Mouse (Mus musculus): ENCODE data around the gene Stxbp5. TPM values are rescaled to one million over a fixed set of nuclear protein-coding genes. Genes with fewer than 3 reads are reported as not detected.

The Stxbp5 gene
- 3.2 and 4.9 TPM in 2 replicates for polyA plus RNA-seq (2016; fragmentation: Nextera tagmentation; extraction: Ambion mirVana)

- 0% methylated on average over 52 of the region's 52 CpGs for WGBS
Observed at GRCm38 (mm10) chr10:9901071-9901696, at the start of gene Stxbp5. Gene Stxbp5 (minus strand): TSS chr10:9901079.

GRCm38 (mm10) chr10:9912395-9912794 is 11.5 kb upstream of the Stxbp5 start:
- WGBS = 87% methylated on average over 5 of the region's 5 CpGs
- no peak for DNase-seq (ENCODE audit: low spot score)
- no peaks in the 10 kb centered on the region for H3K36me3 ChIP-seq
- H3K4me1 ChIP-seq = no peaks in the 10 kb centered on the region
- no peaks in the 10 kb centered on the region for H3K9me3 ChIP-seq
- H3K4me3 ChIP-seq = no peak overlapping the region
- H3K27me3 ChIP-seq (ENCODE audit: insufficient read depth, poor library complexity, severe bottlenecking) = no peaks in the 10 kb centered on the region
- no peak overlapping the region for H3K27ac ChIP-seq

More at GRCm38 (mm10) chr10:9901071-9901696, at the start of gene Stxbp5:
- Histone ChIP-seq H3K27ac (peak within 1 kb of the TSS; percentile 98), H3K36me3 (no peaks in the 10 kb centered on the region), H3K4me1 (no peaks in the 10 kb centered on the region), H3K27me3 (ENCODE audit: insufficient read depth, poor library complexity, severe bottlenecking) (no peaks in the 10 kb centered on the region), H3K9me3 (no peaks in the 10 kb centered on the region), H3K4me3 (peak within 1 kb of the TSS; percentile 94)
- peak; percentile 87 for DNase-seq (ENCODE audit: low spot score)

GRCm38 (mm10) chr10:9907919-9908502 is 7.1 kb upstream of the Stxbp5 start:
- no peaks in the 10 kb centered on the region for H3K4me1 ChIP-seq
- WGBS = 79% methylated on average over 8 of the region's 8 CpGs
- no peak overlapping the region for H3K4me3 ChIP-seq
- H3K27me3 ChIP-seq (ENCODE audit: insufficient read depth, poor library complexity, severe bottlenecking) = no peaks in the 10 kb centered on the region
- DNase-seq (ENCODE audit: low spot score) = no peak
- no peaks in the 10 kb centered on the region for H3K36me3 ChIP-seq
- no peak overlapping the region for H3K27ac ChIP-seq
- H3K9me3 ChIP-seq = no peaks in the 10 kb centered on the region

- no peaks in the 10 kb centered on the region for H3K4me1 ChIP-seq
- WGBS = 83% methylated on average over 2 of the region's 2 CpGs
- no peak for DNase-seq (ENCODE audit: low spot score)
- no peak overlapping the region for H3K27ac ChIP-seq
- no peaks in the 10 kb centered on the region for H3K27me3 ChIP-seq (ENCODE audit: insufficient read depth, poor library complexity, severe bottlenecking)
- H3K4me3 ChIP-seq = no peak overlapping the region
- no peaks in the 10 kb centered on the region for H3K9me3 ChIP-seq
- H3K36me3 ChIP-seq = no peaks in the 10 kb centered on the region
Observed at GRCm38 (mm10) chr10:9907519-9907918, 6.6 kb upstream of the Stxbp5 start.

GRCm38 (mm10) chr10:9906185-9906584 is 5.3 kb upstream of the Stxbp5 start:
- Histone ChIP-seq H3K9me3 (no peaks in the 10 kb centered on the region), H3K4me3 (no peak overlapping the region), H3K27ac (no peak overlapping the region), H3K36me3 (no peaks in the 10 kb centered on the region), H3K27me3 (ENCODE audit: insufficient read depth, poor library complexity, severe bottlenecking) (no peaks in the 10 kb centered on the region), H3K4me1 (no peaks in the 10 kb centered on the region)
- no peak for DNase-seq (ENCODE audit: low spot score)
- 69% methylated on average over 3 of the region's 3 CpGs for WGBS

- Histone ChIP-seq H3K4me1 (no peaks in the 10 kb centered on the region), H3K27ac (peak overlapping the region; percentile 98), H3K36me3 (no peaks in the 10 kb centered on the region), H3K27me3 (ENCODE audit: insufficient read depth, poor library complexity, severe bottlenecking) (no peaks in the 10 kb centered on the region), H3K9me3 (no peaks in the 10 kb centered on the region), H3K4me3 (peak overlapping the region; percentile 94)
- under 1% methylated on average over 16 of the region's 16 CpGs for WGBS
- DNase-seq (ENCODE audit: low spot score) = peak; percentile 94
Observed at GRCm38 (mm10) chr10:9901697-9902239, 889 bp upstream of the Stxbp5 start.

- peak; percentile 87 for DNase-seq (ENCODE audit: low spot score)
- under 1% methylated on average over 68 of the region's 81 CpGs for WGBS
Observed at GRCm38 (mm10) chr10:9900315-9901070, 386 bp downstream of the Stxbp5 start.

GRCm38 (mm10) chr10:9899816-9900215 is 1.1 kb downstream of the Stxbp5 start:
- under 1% methylated on average over 15 of the region's 15 CpGs for WGBS
- DNase-seq (ENCODE audit: low spot score) = no peak
- Histone ChIP-seq H3K9me3 (no peaks in the 10 kb centered on the region), H3K4me1 (no peaks in the 10 kb centered on the region), H3K27ac (peak overlapping the region; percentile 98; the same call in 1 of the 2 replicates), H3K36me3 (no peaks in the 10 kb centered on the region), H3K4me3 (peak overlapping the region; percentile 94), H3K27me3 (ENCODE audit: insufficient read depth, poor library complexity, severe bottlenecking) (no peaks in the 10 kb centered on the region)

More at GRCm38 (mm10) chr10:9900315-9901070, 386 bp downstream of the Stxbp5 start:
- Histone ChIP-seq H3K36me3 (no peaks in the 10 kb centered on the region), H3K9me3 (no peaks in the 10 kb centered on the region), H3K4me1 (no peaks in the 10 kb centered on the region), H3K27ac (peak overlapping the region; percentile 98), H3K4me3 (peak overlapping the region; percentile 94), H3K27me3 (ENCODE audit: insufficient read depth, poor library complexity, severe bottlenecking) (no peaks in the 10 kb centered on the region)

GRCm38 (mm10) chr10:9899086-9899485 is 1.8 kb downstream of the Stxbp5 start:
- peak; percentile 79 for DNase-seq (ENCODE audit: low spot score)
- 4% methylated on average over 7 of the region's 7 CpGs for whole genome bisulfite sequencing
- no peak overlapping the region for H3K27ac ChIP-seq
- no peaks in the 10 kb centered on the region for H3K9me3 ChIP-seq
- no peaks in the 10 kb centered on the region for H3K4me1 ChIP-seq
- no peaks in the 10 kb centered on the region for H3K36me3 ChIP-seq
- no peaks in the 10 kb centered on the region for H3K27me3 ChIP-seq (ENCODE audit: insufficient read depth, poor library complexity, severe bottlenecking)
- peak overlapping the region; percentile 94 for H3K4me3 ChIP-seq

GRCm38 (mm10) chr10:9897852-9898251 is 3.0 kb downstream of the Stxbp5 start:
- 79% methylated on average over 5 of the region's 5 CpGs for WGBS
- no peaks in the 10 kb centered on the region for H3K27me3 ChIP-seq (ENCODE audit: insufficient read depth, poor library complexity, severe bottlenecking)

GRCm38 (mm10) chr10:9893562-9893961 is 7.3 kb downstream of the Stxbp5 start:
- H3K4me1 ChIP-seq = no peaks in the 10 kb centered on the region
- no peaks in the 10 kb centered on the region for H3K36me3 ChIP-seq
- H3K4me3 ChIP-seq = no peak overlapping the region
- no peaks in the 10 kb centered on the region for H3K27me3 ChIP-seq (ENCODE audit: insufficient read depth, poor library complexity, severe bottlenecking)
- DNase-seq (ENCODE audit: low spot score) = no peak
- 72% methylated on average over 2 of the region's 2 CpGs for WGBS
- H3K27ac ChIP-seq = no peak overlapping the region
- H3K9me3 ChIP-seq = no peaks in the 10 kb centered on the region

More at GRCm38 (mm10) chr10:9897852-9898251, 3.0 kb downstream of the Stxbp5 start:
- no peak overlapping the region for H3K27ac ChIP-seq
- H3K36me3 ChIP-seq = no peaks in the 10 kb centered on the region
- no peaks in the 10 kb centered on the region for H3K4me1 ChIP-seq
- DNase-seq (ENCODE audit: low spot score) = no peak
- no peak overlapping the region for H3K4me3 ChIP-seq
- no peaks in the 10 kb centered on the region for H3K9me3 ChIP-seq

- no peak for DNase-seq (ENCODE audit: low spot score)
- H3K27ac ChIP-seq = no peak overlapping the region
- H3K36me3 ChIP-seq = peaks cover 8% of the 10 kb centered on the region
- H3K4me3 ChIP-seq = no peak overlapping the region
- H3K27me3 ChIP-seq (ENCODE audit: insufficient read depth, poor library complexity, severe bottlenecking) = no peaks in the 10 kb centered on the region
- no peaks in the 10 kb centered on the region for H3K4me1 ChIP-seq
- WGBS = 74% methylated on average over 8 of the region's 8 CpGs
- H3K9me3 ChIP-seq = no peaks in the 10 kb centered on the region
Observed at GRCm38 (mm10) chr10:9889651-9890050, 11.2 kb downstream of the Stxbp5 start.

- H3K4me3 ChIP-seq = no peak overlapping the region
- H3K36me3 ChIP-seq = peaks cover 8% of the 10 kb centered on the region
- no peak for DNase-seq (ENCODE audit: low spot score)
- H3K27me3 ChIP-seq (ENCODE audit: insufficient read depth, poor library complexity, severe bottlenecking) = no peaks in the 10 kb centered on the region
- H3K4me1 ChIP-seq = no peaks in the 10 kb centered on the region
- H3K27ac ChIP-seq = no peak overlapping the region
- WGBS = 84% methylated on average over 4 of the region's 4 CpGs
- no peaks in the 10 kb centered on the region for H3K9me3 ChIP-seq
Observed at GRCm38 (mm10) chr10:9888655-9889054, 12.2 kb downstream of the Stxbp5 start.

All from heart, embryonic 10.5 days (tissue).